Mouse (Mus musculus) layer of hippocampus, postnatal 25 days (tissue): ENCODE measurements at regions not wholly inside any gene's neighbourhood (a gene's known extent, or its start where the extent isn't known, plus 50 kb on each side); places are given as distances from the start of the nearest gene placed in this dataset.

Experiments used
- DNase-seq, 2 experiments: peaks; one replicate each; pipeline ENCODE4 v3.0.0; 2022; ENCODE audit warnings: mixed read lengths in 2 of 2, low spot score in 1 of 2; ENCODE audit errors: extremely low spot score in 1 of 2

DNA sequence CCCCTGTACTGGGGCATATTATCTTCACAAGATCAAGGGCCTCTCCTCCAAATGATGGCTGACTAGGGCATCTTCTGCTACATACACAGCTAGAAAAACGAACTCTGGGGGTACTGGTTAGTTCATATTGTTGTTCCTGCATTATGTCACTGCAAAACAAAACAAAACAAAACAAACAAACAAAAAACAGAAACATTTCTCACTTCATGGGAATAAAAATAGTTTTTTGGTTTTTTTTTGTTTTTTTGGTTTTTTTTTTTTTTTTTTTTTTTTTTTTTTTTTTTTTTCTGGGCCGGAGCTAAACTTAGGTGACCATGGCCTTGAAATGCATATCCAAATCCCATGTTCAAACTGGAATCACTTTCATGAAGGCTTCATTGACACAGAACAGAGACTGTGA lies 1184.4 kb downstream of the Efna5 start:
- no peak for DNase-seq

DNA sequence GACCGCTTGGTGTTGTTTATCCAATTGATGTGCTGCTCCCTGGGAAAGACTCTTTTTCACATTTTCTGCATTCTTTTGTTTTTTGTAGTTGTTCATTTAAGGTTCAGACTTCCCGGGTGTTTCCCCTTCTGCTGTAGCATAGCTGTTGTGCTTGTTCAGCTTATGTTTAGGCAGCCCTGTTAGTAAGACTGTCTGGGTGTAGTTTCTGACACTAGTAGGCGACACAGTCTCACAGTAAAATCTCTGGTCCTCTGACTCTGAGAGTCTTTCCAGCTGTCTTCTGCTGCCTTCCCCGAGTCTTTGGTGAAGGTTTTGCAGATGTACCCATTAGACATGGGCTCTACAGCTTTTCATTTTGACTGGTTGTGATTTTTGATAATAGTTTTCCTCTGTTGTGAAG lies 1194.8 kb downstream of the Efna5 start:
- DNase-seq: no peak

DNA sequence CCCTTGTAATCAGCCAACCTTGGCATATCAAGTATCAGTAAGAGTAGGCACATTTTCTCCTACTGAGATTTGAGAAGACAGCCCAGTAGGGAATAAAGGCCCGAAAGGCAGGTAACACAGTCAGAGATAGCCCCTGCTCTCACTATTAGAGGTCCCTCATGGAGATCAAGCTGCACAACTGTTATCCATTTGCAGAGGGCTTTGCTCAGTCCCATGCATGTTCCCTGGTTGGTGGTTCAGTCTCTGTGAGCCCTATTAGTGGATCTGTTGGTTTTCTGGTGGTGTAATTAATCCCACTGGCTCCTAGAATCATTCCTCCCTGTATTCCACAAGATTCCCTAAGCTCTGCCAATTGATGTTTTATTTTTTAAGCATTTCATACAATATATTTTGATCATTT lies 1196.6 kb downstream of the Efna5 start:
- no peak for DNase-seq

DNA sequence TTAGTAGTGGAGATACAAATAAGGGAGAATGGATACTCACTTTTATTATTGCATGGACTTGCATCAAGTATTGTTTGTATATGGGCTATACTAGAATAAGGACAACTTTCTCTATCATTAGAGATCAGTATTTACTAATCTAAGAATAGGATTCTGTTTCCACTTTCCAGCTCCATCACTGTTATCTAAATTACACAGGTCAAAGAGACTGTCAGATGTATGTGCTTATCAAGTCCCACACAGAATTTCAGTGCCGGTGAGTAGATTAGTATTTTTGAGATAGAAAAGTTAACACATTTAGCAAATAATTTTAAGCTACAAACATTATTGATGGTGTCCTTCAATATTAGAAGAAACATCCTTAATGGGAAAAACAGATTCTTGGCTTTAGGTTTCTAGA lies 1210.5 kb downstream of the Efna5 start:
- no peak for DNase-seq

DNA sequence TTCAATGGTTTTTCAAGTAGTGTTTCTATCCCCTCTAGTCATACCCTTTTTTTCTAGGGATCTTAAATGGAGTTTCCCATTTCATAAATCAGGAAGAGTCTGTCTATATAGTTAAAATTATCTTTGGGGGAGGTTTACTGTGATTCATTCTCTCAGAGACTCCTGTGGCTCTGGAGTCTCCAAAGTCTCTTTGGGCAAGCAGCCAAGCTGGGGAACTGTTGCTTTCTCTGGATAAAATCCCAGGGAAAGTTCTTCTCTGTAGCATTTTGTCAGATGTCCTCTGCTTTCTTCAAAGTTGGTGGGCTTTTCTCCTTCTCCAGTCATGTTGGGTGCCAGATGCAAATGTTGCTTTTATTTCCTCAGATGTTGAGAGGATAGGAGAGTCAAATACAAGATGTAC lies 1213.7 kb downstream of the Efna5 start:
- DNase-seq: peak in 1 of 2 experiments; percentile 5

DNA sequence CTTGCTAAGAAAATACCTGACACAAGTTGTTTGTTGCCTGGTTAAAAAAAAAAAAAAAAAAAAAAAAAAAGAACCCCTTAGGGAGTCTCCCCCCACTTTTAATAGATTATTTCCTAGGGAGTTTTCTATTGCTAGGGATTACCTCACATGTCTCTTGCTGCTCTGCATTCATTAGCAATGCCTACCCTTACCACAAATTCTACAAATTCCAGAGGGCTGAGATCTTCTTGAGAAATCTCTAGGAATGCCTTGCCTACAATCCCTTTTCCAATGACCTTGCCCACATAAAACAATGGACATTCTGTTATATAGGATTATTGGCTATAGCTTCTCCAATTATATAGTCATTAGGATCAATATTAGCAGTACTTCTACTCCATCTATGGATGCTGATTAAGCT lies 1216.2 kb downstream of the Efna5 start:
- no peak for DNase-seq

DNA sequence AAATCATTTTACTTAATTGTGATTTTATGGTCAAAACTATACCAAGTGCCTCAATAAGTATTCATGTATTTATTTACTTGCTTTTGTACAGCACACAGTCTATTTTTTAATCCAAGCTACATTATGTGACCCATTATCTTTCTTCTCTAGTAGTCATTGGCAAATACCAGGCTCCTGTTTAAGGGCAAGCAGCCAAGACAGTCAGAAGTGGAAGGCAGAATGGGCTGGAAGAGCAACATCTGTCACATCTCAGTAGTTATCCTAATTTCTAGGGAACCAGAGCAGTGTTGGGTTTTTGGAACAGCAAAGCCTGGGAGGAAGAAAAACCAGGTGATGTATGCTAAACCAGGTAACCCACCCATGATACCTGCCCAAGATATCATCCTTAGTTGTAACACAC lies 1233.5 kb downstream of the Efna5 start:
- DNase-seq: no peak

DNA sequence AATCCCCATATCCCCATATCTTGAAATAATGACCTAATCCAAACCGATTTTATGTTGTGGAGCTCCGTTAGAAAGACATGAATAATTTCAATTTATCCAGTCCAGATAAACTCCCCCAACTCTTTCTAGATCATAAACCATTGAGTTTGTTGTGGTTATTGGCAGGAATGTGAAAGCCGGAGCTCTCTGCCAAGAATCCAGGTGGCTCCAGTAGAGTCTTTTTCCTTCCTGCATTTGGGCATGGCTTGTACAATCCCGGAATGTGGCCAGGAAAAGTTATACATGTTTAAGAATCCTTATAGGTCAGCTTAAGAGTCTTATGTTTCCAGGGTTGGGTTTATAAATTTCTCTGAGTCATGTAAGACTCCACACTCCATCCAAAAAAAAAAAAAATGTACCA lies 1272.8 kb downstream of the Efna5 start:
- DNase-seq: no peak

DNA sequence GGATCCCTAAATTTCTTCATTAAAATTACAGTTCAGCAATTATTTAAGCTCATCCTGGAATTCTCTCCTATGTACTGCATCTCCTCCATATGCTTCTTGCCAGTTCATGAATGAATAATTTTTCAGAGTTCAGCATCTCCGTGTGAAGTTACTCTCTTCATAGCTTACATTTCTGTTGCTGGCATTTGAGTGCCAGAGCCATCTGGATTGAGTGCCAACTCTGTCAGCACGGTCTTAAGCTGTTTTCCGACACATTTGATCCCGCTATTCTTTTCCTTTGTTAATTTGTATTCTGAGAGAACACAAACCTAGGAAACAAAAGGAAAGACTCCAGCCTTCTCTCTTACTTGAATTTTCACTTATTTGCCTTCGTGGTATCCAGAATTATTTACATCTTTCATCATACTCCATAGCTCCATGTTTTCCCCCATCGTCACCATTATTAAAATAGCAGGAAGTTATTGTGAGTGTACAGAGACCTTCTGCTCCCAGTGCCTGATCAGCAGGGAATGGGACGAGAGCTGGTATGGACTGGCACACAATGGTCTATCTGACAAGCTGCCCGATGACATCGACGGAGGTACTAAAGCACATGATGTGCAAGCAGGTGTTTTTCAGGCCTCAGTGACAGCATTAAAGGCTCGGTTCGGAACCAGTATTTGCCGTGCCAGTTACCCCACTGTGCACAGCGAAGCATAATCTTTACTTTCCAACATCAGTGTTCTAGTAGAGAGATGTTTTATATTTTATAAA lies 1274.2 kb downstream of the Efna5 start:
- DNase-seq: no peak

DNA sequence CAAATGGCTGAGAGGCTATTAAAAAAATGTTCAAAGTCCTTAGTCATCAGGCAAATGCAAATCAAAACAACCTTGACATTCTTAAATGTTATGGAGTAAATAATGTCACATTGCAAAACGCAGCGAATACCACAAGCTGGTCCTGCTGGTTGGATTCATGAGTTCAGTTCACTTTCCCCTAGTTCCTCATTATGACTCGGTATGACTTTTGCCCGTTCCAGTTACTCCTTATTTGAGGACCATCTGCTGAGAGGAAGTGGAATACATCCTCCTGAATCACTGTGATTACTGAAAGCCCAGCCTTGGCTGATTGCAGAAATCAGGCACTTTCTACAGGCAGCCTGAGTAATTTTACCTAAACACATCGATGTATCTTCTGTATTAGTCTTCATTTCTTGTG lies 1276.9 kb downstream of the Efna5 start:
- DNase-seq: no peak

DNA sequence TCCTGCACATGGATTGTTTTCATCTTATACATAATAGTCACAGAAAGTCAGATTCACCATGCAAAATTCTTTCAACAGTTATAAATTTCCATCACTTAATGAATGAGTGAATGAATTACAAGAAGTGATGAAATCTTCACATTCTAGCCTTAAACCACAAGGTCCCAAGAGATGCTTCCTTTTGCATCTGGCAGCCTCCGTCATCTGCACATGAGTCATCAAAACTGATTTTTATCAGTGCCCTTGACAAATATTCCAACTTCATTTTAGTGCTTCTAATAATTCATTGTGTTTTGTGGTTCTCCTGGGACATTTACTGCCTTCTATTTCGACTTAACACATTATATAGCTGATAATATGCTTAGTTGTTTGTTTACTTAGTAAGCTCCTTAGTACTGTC lies 1291.9 kb downstream of the Efna5 start:
- DNase-seq: no peak

DNA sequence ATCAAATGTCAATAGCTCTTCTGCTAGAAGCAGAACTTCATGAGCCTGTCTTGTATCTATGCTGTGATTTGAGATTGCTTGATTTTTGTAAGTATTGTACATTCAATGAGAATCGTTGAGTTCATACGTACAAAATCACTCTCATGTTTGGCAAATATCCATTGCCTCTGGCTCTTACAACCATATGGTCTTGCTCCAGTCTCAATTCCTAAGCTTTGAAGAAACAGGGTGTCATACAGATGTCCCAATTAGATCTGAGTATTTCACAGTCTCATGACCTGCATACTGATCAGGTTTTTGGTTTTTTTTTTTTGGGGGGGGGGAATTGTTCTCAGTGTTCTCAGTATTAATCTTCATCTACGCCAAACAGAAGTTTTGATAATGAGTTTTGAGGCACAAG lies 1302.2 kb downstream of the Efna5 start:
- no peak for DNase-seq

DNA sequence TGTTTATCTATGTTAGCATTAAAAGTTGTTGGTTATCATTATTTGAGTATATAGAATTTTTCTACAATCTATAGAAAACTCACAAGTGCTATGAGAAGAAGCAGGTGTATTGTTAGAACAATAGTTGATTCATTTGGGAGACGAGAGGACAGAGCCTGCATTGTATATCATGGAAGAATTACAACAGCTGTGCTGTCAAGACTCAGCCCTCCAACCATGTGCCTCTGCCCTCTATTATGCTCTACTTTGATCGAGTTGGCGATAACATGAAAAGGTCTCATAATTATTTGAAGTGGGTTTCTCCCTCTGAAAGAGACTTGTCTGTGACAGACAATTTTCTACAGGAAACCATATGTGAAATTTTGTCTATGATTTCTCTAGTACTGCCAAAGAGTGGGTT lies 1310.2 kb downstream of the Efna5 start:
- DNase-seq: no peak
